Mouse (Mus musculus): ENCODE results near the gene Pou5f1. TPM values are rescaled to one million over a fixed set of nuclear protein-coding genes. Genes with fewer than 3 reads are reported as not detected.

The Pou5f1 gene
- polyA plus RNA-seq (2017; shearing (Covaris generic)) = 0.22 TPM

GRCm38 (mm10) chr17:35505776-35506175, at the start of gene Pou5f1:
Pou5f1 (plus strand) TSS chr17:35506018.

GRCm38 (mm10) chr17:35469842-35470751, 35.7 kb upstream of the Pou5f1 start, which contains the start of gene H2-Q10:
H2-Q10 (plus strand) TSS chr17:35470089.

GRCm38 (mm10) chr17:35516652-35517500, 11.1 kb downstream of the Pou5f1 start, which contains the start of the genes Tcf19 and Cchcr1:
Tcf19 (minus strand) TSS chr17:35516824.
Cchcr1 (plus strand) TSS chr17:35517100.

GRCm38 (mm10) chr17:35532901-35533300, 27.1 kb downstream of the Pou5f1 start, which contains the start of gene Psors1c2:
Psors1c2 (plus strand) TSS chr17:35533201.

GRCm38 (mm10) chr17:35551881-35552414, 46.1 kb downstream of the Pou5f1 start, which contains the start of gene Cdsn:
Cdsn (plus strand) TSS chr17:35552128.

Other genes starting within 250 kb of the Pou5f1 start
- gene H2-D1, start 243.3 kb upstream of the Pou5f1 start, polyA plus RNA-seq (2017; shearing (Covaris generic)) = 7,111 TPM
- 0.34 TPM for gene H2-Q1, start 185.6 kb upstream of the Pou5f1 start, polyA plus RNA-seq (2017; shearing (Covaris generic))
- gene H2-Q2, start 163.8 kb upstream of the Pou5f1 start, polyA plus RNA-seq (2017; shearing (Covaris generic)) = 20.6 TPM
- gene H2-Q4, start 126.4 kb upstream of the Pou5f1 start, polyA plus RNA-seq (2017; shearing (Covaris generic)) = 36.3 TPM
- gene H2-Q6, start 81.2 kb upstream of the Pou5f1 start, polyA plus RNA-seq (2017; shearing (Covaris generic)) = 1,066 TPM
- 2,802 TPM for gene H2-Q7, start 66.9 kb upstream of the Pou5f1 start, polyA plus RNA-seq (2017; shearing (Covaris generic))
- 30.8 TPM for gene H2-Q10, start 35.9 kb upstream of the Pou5f1 start, polyA plus RNA-seq (2017; shearing (Covaris generic))
- 22.1 TPM for gene Tcf19, start 10.8 kb downstream of the Pou5f1 start, polyA plus RNA-seq (2017; shearing (Covaris generic))
- gene Cchcr1, start 11.1 kb downstream of the Pou5f1 start, polyA plus RNA-seq (2017; shearing (Covaris generic)) = 13.2 TPM
- gene Psors1c2, start 27.2 kb downstream of the Pou5f1 start, polyA plus RNA-seq (2017; shearing (Covaris generic)) = not detected
- not detected for gene Cdsn, start 46.1 kb downstream of the Pou5f1 start, polyA plus RNA-seq (2017; shearing (Covaris generic))
- not detected for gene 2300002M23Rik, start 61.4 kb downstream of the Pou5f1 start, polyA plus RNA-seq (2017; shearing (Covaris generic))
- not detected for gene Sfta2, start 95.5 kb downstream of the Pou5f1 start, polyA plus RNA-seq (2017; shearing (Covaris generic))
- gene Gm9573, start 120.6 kb downstream of the Pou5f1 start, polyA plus RNA-seq (2017; shearing (Covaris generic)) = not detected
- gene Mucl3, start 137.7 kb downstream of the Pou5f1 start, polyA plus RNA-seq (2017; shearing (Covaris generic)) = 0.15 TPM
- 33.5 TPM for gene Vars2, start 161.6 kb downstream of the Pou5f1 start, polyA plus RNA-seq (2017; shearing (Covaris generic))
- 27.5 TPM for gene Gtf2h4, start 167.7 kb downstream of the Pou5f1 start, polyA plus RNA-seq (2017; shearing (Covaris generic))
- 8.4 TPM for gene Ddr1, start 198.6 kb downstream of the Pou5f1 start, polyA plus RNA-seq (2017; shearing (Covaris generic))